Comparison of ENCODE assay signal across 20 mouse cellular contexts in genomic region chr19:18587118-18587517, GRCm38 (mm10). TPM values are rescaled to one million over a fixed set of nuclear protein-coding genes. Genes with fewer than 3 reads are reported as not detected.
DNase-seq lines count a peak whose midpoint lies in the region; ATAC-seq and TF ChIP-seq lines count a peak whose summit lies in the region.
"Had no signal": no experiment of that assay in that cellular context is flagged by ENCODE, and none has a peak within 500 bp of the region (broad histone marks: within the 10 kb centered on the region; RNA-seq: fewer than 3 reads in every experiment).

No protein-coding gene starts in this region.

- no peaks in the 10 kb centered on the region for H3K9me3 ChIP-seq in limb, embryonic 12.5 days
- H3K9me3 ChIP-seq in lung, postnatal 0 days (ENCODE audit: low read length), result no peaks in the 10 kb centered on the region
- H3K9me3 ChIP-seq: forebrain, embryonic 12.5 days; heart, embryonic 10.5 days; liver, embryonic 13.5 days; midbrain, embryonic 15.5 days had no signal

- TF ChIP-seq EP300 in lung, postnatal 0 days (IDR thresholded peaks at IDR 0.05), result peak; percentile 82

- no peaks in the 10 kb centered on the region for H3K36me3 ChIP-seq in limb, embryonic 12.5 days
- peaks cover 7% of the 10 kb centered on the region for H3K36me3 ChIP-seq in lung, postnatal 0 days (ENCODE audit: insufficient read depth, low read length)
- H3K36me3 ChIP-seq: forebrain, embryonic 12.5 days; midbrain, embryonic 15.5 days had no signal

- no peak overlapping the region for H3K9ac ChIP-seq in limb, embryonic 12.5 days (replicated peaks)
- H3K9ac ChIP-seq in lung, postnatal 0 days (replicated peaks; ENCODE audit: low read depth), result no peak overlapping the region
- H3K9ac ChIP-seq: forebrain, embryonic 12.5 days; hindbrain, embryonic 14.5 days; liver, embryonic 13.5 days; midbrain, embryonic 15.5 days had no signal

- peaks cover 29% of the 10 kb centered on the region for H3K4me1 ChIP-seq in limb, embryonic 12.5 days (replicated peaks)
- no peaks in the 10 kb centered on the region; the same call in 1 of the 2 replicates for H3K4me1 ChIP-seq in lung, postnatal 0 days (ENCODE audit: insufficient read depth, low read depth, low read length)
- H3K4me1 ChIP-seq: liver, embryonic 13.5 days had no signal

- ATAC-seq in limb, embryonic 12.5 days (ENCODE audit: insufficient number of reproducible peaks, insufficient read depth, low FRiP score, low TSS enrichment, low read depth), result no peak
- peak; percentile 94 for ATAC-seq in lung, postnatal 0 days
- ATAC-seq: midbrain, embryonic 15.5 days had no signal

- 80% methylated on average over 9 of the region's 9 CpGs for WGBS in limb, embryonic 12.5 days
- WGBS in lung, postnatal 0 days, result 57% methylated on average over 9 of the region's 9 CpGs

- no peak overlapping the region for H3K4me3 ChIP-seq in limb, embryonic 12.5 days (replicated peaks)
- H3K4me3 ChIP-seq in lung, postnatal 0 days (ENCODE audit: low read depth, low read length), result no peak overlapping the region
- H3K4me3 ChIP-seq: forebrain, embryonic 12.5 days; heart, embryonic 10.5 days; liver, embryonic 13.5 days; midbrain, embryonic 15.5 days had no signal

- no peak overlapping the region for H3K4me2 ChIP-seq in limb, embryonic 12.5 days
- H3K4me2 ChIP-seq in lung, postnatal 0 days (replicated peaks; ENCODE audit: low read depth, low read length), result peak overlapping the region; percentile 17; the same call in 1 of the 2 replicates
- H3K4me2 ChIP-seq: forebrain, embryonic 12.5 days; hindbrain, embryonic 14.5 days; liver, embryonic 13.5 days; midbrain, embryonic 15.5 days had no signal

- no peak; the same call in 1 of the 2 replicates for TF ChIP-seq CTCF in lung, postnatal 0 days (IDR thresholded peaks at IDR 0.05)

- DNase-seq in heart, adult 11 months, result peak; percentile 66
- no peak for DNase-seq in heart, postnatal 10 days
- DNase-seq in kidney, postnatal 4 days, result peak; percentile 22 to 52
- no peak for DNase-seq in kidney, adult 8-10 months
- DNase-seq in lung, postnatal 0 days (ENCODE audit: low spot score), result peak; percentile 83
- DNase-seq in embryo, embryonic 10.5 days (ENCODE audit: low spot score), result no peak
- DNase-seq in adrenal gland, postnatal 25 days, result no peak
- DNase-seq: cerebellum, adult 2 months; cerebellum, postnatal 36 days; gastrocnemius, postnatal 36 days; heart, postnatal 36 days; layer of hippocampus, adult 9-11 months; liver, embryonic 13.5 days; right cerebral cortex, postnatal 4 days; thymus, postnatal 14 days had no signal

- H3K27me3 ChIP-seq in limb, embryonic 12.5 days, result no peaks in the 10 kb centered on the region
- no peaks in the 10 kb centered on the region for H3K27me3 ChIP-seq in lung, postnatal 0 days (replicated peaks; ENCODE audit: insufficient read depth, low read length)
- H3K27me3 ChIP-seq: forebrain, embryonic 12.5 days; liver, embryonic 13.5 days; midbrain, embryonic 15.5 days had no signal

- intact Hi-C loops in heart, postnatal 10 days (cut with DNase I), result no loop called here

- H3K27ac ChIP-seq in limb, embryonic 12.5 days, result 0 out of 2 replicates have a peak overlapping the region, but pooled peaks have one; percentile 31
- peak overlapping the region; percentile 80 for H3K27ac ChIP-seq in lung, postnatal 0 days (ENCODE audit: low read length)
- H3K27ac ChIP-seq: forebrain, embryonic 12.5 days; heart, embryonic 10.5 days; hindbrain, embryonic 14.5 days; liver, embryonic 13.5 days; midbrain, embryonic 15.5 days had no signal

RNA-seq across cellular contexts. Expression of gene Ostf1, which starts 44.5 kb away (rescaled TPM):
- 10 to 100 TPM; 60.3 to 64.1 TPM for total RNA-seq in heart, postnatal 10 days (2021)
- polyA plus RNA-seq in limb, embryonic 12.5 days (2016; fragmentation: Nextera tagmentation; extraction: Ambion mirVana), result 36.2 and 38.9 TPM in 2 replicates
- polyA plus RNA-seq in lung, postnatal 0 days (2015; fragmentation: Nextera tagmentation; extraction: Ambion mirVana), result 215 and 248 TPM in 2 replicates
- total RNA-seq in adrenal gland, postnatal 25 days (2021), result 114 and 125 TPM in 2 replicates

RNA-seq across cellular contexts. Expression of gene Nmrk1, which starts 44.6 kb away (rescaled TPM):
- total RNA-seq in heart, postnatal 10 days (2021), result 1 to 10 TPM; 3.3 TPM
- polyA plus RNA-seq in limb, embryonic 12.5 days (2016; fragmentation: Nextera tagmentation; extraction: Ambion mirVana), result 11.2 and 11.8 TPM in 2 replicates
- polyA plus RNA-seq in lung, postnatal 0 days (2015; fragmentation: Nextera tagmentation; extraction: Ambion mirVana), result 5.0 and 7.4 TPM in 2 replicates
- total RNA-seq in adrenal gland, postnatal 25 days (2021), result 11.8 and 12.5 TPM in 2 replicates

Comparison
In these comparisons a context has a peak if more than half of its experiments do, and no peak if none do; other contexts are left out.
1. DNase-seq: peak in heart, adult 11 months (single experiment), kidney, postnatal 4 days (2 of 2) and lung, postnatal 0 days (single experiment); none in heart, postnatal 10 days (0 of 2), kidney, adult 8-10 months (0 of 2), embryo, embryonic 10.5 days (single experiment) and adrenal gland, postnatal 25 days (single experiment).